In genomic region chr4:111721121-111721840, GRCm38 (mm10) we compare ENCODE assay signal across 8 mouse cellular contexts. TPM values are rescaled to one million over a fixed set of nuclear protein-coding genes. Genes with fewer than 3 reads are reported as not detected.
DNase-seq lines count a peak whose midpoint lies in the region; ATAC-seq and TF ChIP-seq lines count a peak whose summit lies in the region.

No protein-coding gene starts in this region.

- peak; percentile 28 for DNase-seq in kidney, adult 2 months
- no peak for DNase-seq in kidney, adult 8-10 months
- no peak for DNase-seq in hindbrain, embryonic 14.5 days (ENCODE audit: low spot score)
- DNase-seq in liver, postnatal 0 days, result peak; percentile 16
- no peak for DNase-seq in ovary, postnatal 36 days (ENCODE audit: low spot score)
- DNase-seq in left cerebral cortex, adult 18-20 months (ENCODE audit: low spot score in 2 of 2), result no peak

- peaks cover 7% of the 10 kb centered on the region; the same call in 1 of the 2 replicates for H3K4me1 ChIP-seq in kidney, adult 2 months (ENCODE audit: control insufficient read depth, insufficient read depth, low read length)
- peaks cover 13% of the 10 kb centered on the region for H3K4me1 ChIP-seq in forebrain, embryonic 12.5 days
- H3K4me1 ChIP-seq in hindbrain, embryonic 14.5 days (replicated peaks; ENCODE audit: control insufficient read depth, insufficient read depth, low read length), result 0 out of 2 replicates have a peak, but pooled peaks cover 5% of the 10 kb centered on the region
- H3K4me1 ChIP-seq in liver, postnatal 0 days (ENCODE audit: insufficient read depth), result peaks cover 10% of the 10 kb centered on the region; the same call in 1 of the 2 replicates
- peaks cover 8% of the 10 kb centered on the region; the same call in 1 of the 2 replicates for H3K4me1 ChIP-seq in neural tube, embryonic 12.5 days

- TF ChIP-seq POLR2A in kidney, adult 2 months (IDR thresholded peaks at IDR 0.05; ENCODE audit: low read depth, low read length), result no peak

- H3K9ac ChIP-seq in forebrain, embryonic 12.5 days, result no peak overlapping the region
- H3K9ac ChIP-seq in hindbrain, embryonic 14.5 days, result no peak overlapping the region
- no peak overlapping the region for H3K9ac ChIP-seq in liver, postnatal 0 days (replicated peaks)
- no peak overlapping the region for H3K9ac ChIP-seq in neural tube, embryonic 12.5 days

- peak overlapping the region; percentile 63 for H3K4me2 ChIP-seq in forebrain, embryonic 12.5 days
- H3K4me2 ChIP-seq in hindbrain, embryonic 14.5 days (replicated peaks), result peak overlapping the region; percentile 66
- peak overlapping the region; percentile 74 for H3K4me2 ChIP-seq in liver, postnatal 0 days (ENCODE audit: low read depth, low read length)
- H3K4me2 ChIP-seq in neural tube, embryonic 12.5 days (replicated peaks), result peak overlapping the region; percentile 62

- TF ChIP-seq CTCF in kidney, adult 2 months (conservative IDR thresholded peaks at IDR 0.05; ENCODE audit: insufficient read depth, insufficient read length, low read depth, low read length), result no peak
- TF ChIP-seq CTCF in liver, postnatal 0 days (IDR thresholded peaks at IDR 0.05; ENCODE audit: low read depth), result no peak

- peak overlapping the region; percentile 18; the same call in 1 of the 2 replicates for H3K27ac ChIP-seq in kidney, adult 2 months (ENCODE audit: insufficient read depth, low read depth, low read length)
- H3K27ac ChIP-seq in forebrain, embryonic 12.5 days, result no peak overlapping the region
- H3K27ac ChIP-seq in hindbrain, embryonic 14.5 days, result no peak overlapping the region
- peak overlapping the region; percentile 1 for H3K27ac ChIP-seq in liver, postnatal 0 days (ENCODE audit: low read depth)
- no peak overlapping the region for H3K27ac ChIP-seq in neural tube, embryonic 12.5 days

- H3K4me3 ChIP-seq in kidney, adult 2 months (ENCODE audit: insufficient read depth, low read depth, low read length), result peak overlapping the region; percentile 9; the same call in 1 of the 2 replicates
- H3K4me3 ChIP-seq in forebrain, embryonic 12.5 days (replicated peaks), result peak overlapping the region; percentile 83
- peak overlapping the region; percentile 77; the same call in 1 of the 2 replicates for H3K4me3 ChIP-seq in hindbrain, embryonic 14.5 days (replicated peaks; ENCODE audit: low read length)
- H3K4me3 ChIP-seq in liver, postnatal 0 days (ENCODE audit: low read depth, low read length), result peak overlapping the region; percentile 65
- peak overlapping the region; percentile 63 for H3K4me3 ChIP-seq in neural tube, embryonic 12.5 days

- 0 out of 2 replicates have a peak, but pooled peaks have one; percentile 24 for ATAC-seq in forebrain, embryonic 12.5 days (ENCODE audit: low FRiP score)
- ATAC-seq in hindbrain, embryonic 14.5 days (ENCODE audit: low FRiP score), result no peak
- ATAC-seq in liver, postnatal 0 days, result no peak
- ATAC-seq in neural tube, embryonic 12.5 days (ENCODE audit: low FRiP score, low read depth), result no peak

- H3K9me3 ChIP-seq in forebrain, embryonic 12.5 days, result no peaks in the 10 kb centered on the region
- H3K9me3 ChIP-seq in hindbrain, embryonic 14.5 days (ENCODE audit: control insufficient read depth, low read length), result no peaks in the 10 kb centered on the region
- H3K9me3 ChIP-seq in liver, postnatal 0 days (ENCODE audit: low read length), result no peaks in the 10 kb centered on the region
- no peaks in the 10 kb centered on the region for H3K9me3 ChIP-seq in neural tube, embryonic 12.5 days

- TF ChIP-seq EP300 in liver, postnatal 0 days (IDR thresholded peaks at IDR 0.05; ENCODE audit: low read depth), result no peak

- no peaks in the 10 kb centered on the region for H3K27me3 ChIP-seq in kidney, adult 2 months (replicated peaks; ENCODE audit: control insufficient read depth, insufficient read depth, low read length)
- no peaks in the 10 kb centered on the region for H3K27me3 ChIP-seq in forebrain, embryonic 12.5 days
- no peaks in the 10 kb centered on the region for H3K27me3 ChIP-seq in hindbrain, embryonic 14.5 days (ENCODE audit: control insufficient read depth, insufficient read depth, low read length)
- no peaks in the 10 kb centered on the region for H3K27me3 ChIP-seq in liver, postnatal 0 days (ENCODE audit: insufficient read depth, low read length)
- H3K27me3 ChIP-seq in neural tube, embryonic 12.5 days (replicated peaks), result no peaks in the 10 kb centered on the region

- WGBS in kidney, adult 2 months, result 29% methylated on average over 4 of the region's 4 CpGs
- 23% methylated on average over 4 of the region's 4 CpGs for WGBS in forebrain, embryonic 12.5 days
- WGBS in hindbrain, embryonic 14.5 days, result 27% methylated on average over 4 of the region's 4 CpGs
- WGBS in liver, postnatal 0 days (ENCODE audit: insufficient replicate concordance), result 30% methylated on average over 4 of the region's 4 CpGs
- 34% methylated on average over 4 of the region's 4 CpGs for WGBS in neural tube, embryonic 12.5 days

- H3K36me3 ChIP-seq in kidney, adult 2 months (ENCODE audit: control insufficient read depth, insufficient read depth, low read length), result no peaks in the 10 kb centered on the region
- no peaks in the 10 kb centered on the region for H3K36me3 ChIP-seq in forebrain, embryonic 12.5 days (replicated peaks)
- no peaks in the 10 kb centered on the region for H3K36me3 ChIP-seq in hindbrain, embryonic 14.5 days (replicated peaks; ENCODE audit: control insufficient read depth, insufficient read depth)
- H3K36me3 ChIP-seq in liver, postnatal 0 days (replicated peaks; ENCODE audit: insufficient read depth, low read length), result no peaks in the 10 kb centered on the region
- H3K36me3 ChIP-seq in neural tube, embryonic 12.5 days, result no peaks in the 10 kb centered on the region

RNA-seq across cellular contexts. Expression of gene Spata6, which starts 1.5 kb away (rescaled TPM):
- polyA plus RNA-seq in kidney, adult 2 months (2012; rRNA removed), result 13.7 and 19.4 TPM in 2 replicates
- 17.6 and 18.2 TPM in 2 replicates for polyA plus RNA-seq in forebrain, embryonic 12.5 days (2016; fragmentation: Nextera tagmentation; extraction: Ambion mirVana)
- 17.8 and 19.0 TPM in 2 replicates for polyA plus RNA-seq in hindbrain, embryonic 14.5 days (2014; fragmentation: Nextera tagmentation; extraction: Ambion mirVana)
- polyA plus RNA-seq in liver, postnatal 0 days (2015; fragmentation: Nextera tagmentation; extraction: Ambion mirVana), result 3.3 and 3.6 TPM in 2 replicates
- polyA plus RNA-seq in neural tube, embryonic 12.5 days (2016; fragmentation: Nextera tagmentation; extraction: Ambion mirVana), result 17.8 and 22.4 TPM in 2 replicates
- total RNA-seq in left cerebral cortex, adult 18-20 months (2021), result 1 to 10 TPM; 4.3 to 4.9 TPM

Comparison
In these comparisons a context has a peak if more than half of its experiments do, and no peak if none do; other contexts are left out.
1. DNase-seq: peak in kidney, adult 2 months (single experiment) and liver, postnatal 0 days (single experiment); none in kidney, adult 8-10 months (0 of 2), hindbrain, embryonic 14.5 days (single experiment), ovary, postnatal 36 days (single experiment) and left cerebral cortex, adult 18-20 months (0 of 2).
2. H3K27ac ChIP-seq: peak in kidney, adult 2 months (single experiment) and liver, postnatal 0 days (single experiment); none in forebrain, embryonic 12.5 days (single experiment), hindbrain, embryonic 14.5 days (single experiment) and neural tube, embryonic 12.5 days (single experiment).
3. H3K4me3 ChIP-seq: peak in every context shown above with its lines; median percentile 83 in forebrain, embryonic 12.5 days; 77 in hindbrain, embryonic 14.5 days; 65 in liver, postnatal 0 days; 63 in neural tube, embryonic 12.5 days; 9 in kidney, adult 2 months.
4. Peak in every context shown above with its lines, with median percentiles within 50 percentile points of each other: H3K4me2 ChIP-seq.